Mouse (Mus musculus) urinary bladder, postnatal 25 days (tissue): Measurements from ENCODE around the gene Tor1a.
"Not testable (repeated sequence)": the region's sequence is repeated elsewhere in the genome, so short reads cannot be mapped to it uniquely, and the experiment has no call there.

Experiments
- DNase-seq: peaks from one replicate; pipeline ENCODE4 v3.0.0; 2022; ENCODE audit warnings: low spot score

Tor1a gene

DNA sequence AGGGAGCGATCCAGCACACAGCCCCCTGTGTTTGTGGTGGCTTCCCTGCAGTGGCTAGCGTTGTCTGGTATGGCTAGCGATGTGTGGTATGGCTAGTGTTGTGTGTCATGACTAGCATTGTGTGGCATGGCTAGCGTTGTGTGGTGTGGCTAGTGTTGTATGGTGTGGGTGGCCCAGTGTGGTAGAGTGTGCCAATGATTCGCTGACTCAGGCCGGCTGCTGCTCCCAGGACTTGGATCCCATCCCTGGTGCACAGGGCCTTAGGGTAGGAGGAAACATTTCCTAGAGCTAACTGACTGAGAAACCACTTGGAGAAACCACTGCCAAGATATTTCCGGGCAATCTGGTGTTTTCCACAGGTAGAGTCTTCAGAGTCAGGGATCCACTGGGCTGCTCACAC, 50.1 kb downstream of the Tor1a start:
- DNase-seq, result no peak

GRCm38 (mm10) chr2:30915933-30916332, 51.8 kb downstream of the Tor1a start:
- DNase-seq, result not testable (repeated sequence)

DNA sequence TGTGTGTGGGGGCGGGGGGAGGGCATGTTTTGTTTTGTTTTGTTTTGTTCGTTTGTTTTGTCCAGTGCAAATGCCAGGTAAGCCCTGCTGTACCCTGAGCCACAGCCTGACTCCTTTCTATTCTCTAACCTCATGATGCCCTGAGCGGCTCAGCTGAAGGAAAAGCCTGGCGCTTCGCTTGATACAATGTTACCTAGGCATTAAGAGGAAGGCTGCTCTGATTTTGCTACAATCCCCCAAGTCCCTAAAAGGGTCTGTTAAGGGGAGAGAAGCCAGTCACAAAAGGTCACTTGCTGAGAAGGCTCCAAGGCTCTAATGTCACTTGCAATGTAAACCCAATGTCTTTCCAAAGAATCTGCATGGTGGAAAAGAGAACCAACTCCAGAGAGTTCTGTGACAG, 52.4 kb downstream of the Tor1a start:
- no peak for DNase-seq

- no peak for DNase-seq
Measured at GRCm38 (mm10) chr2:30914836-30915235, 52.9 kb downstream of the Tor1a start.

DNA sequence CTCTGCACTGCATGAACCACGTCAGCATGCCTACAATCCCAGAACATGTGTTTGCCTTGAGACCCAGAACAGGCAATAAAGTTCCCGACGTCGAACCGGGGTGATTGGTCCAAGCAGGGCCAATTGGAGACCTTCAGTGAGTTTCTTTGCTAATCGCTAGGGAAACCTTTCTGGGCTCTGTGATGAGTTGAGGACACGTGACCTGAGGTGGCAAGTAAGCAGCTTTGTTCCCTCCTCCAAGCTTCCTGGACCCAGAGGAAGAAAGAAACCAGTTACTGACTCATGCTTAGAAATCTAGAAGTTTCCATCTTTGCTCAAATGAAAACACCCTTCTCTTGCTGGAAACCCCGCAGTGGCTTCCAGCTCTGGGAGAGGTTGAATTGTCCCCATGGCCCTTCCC, 54.7 kb downstream of the Tor1a start:
- DNase-seq, result no peak

DNA sequence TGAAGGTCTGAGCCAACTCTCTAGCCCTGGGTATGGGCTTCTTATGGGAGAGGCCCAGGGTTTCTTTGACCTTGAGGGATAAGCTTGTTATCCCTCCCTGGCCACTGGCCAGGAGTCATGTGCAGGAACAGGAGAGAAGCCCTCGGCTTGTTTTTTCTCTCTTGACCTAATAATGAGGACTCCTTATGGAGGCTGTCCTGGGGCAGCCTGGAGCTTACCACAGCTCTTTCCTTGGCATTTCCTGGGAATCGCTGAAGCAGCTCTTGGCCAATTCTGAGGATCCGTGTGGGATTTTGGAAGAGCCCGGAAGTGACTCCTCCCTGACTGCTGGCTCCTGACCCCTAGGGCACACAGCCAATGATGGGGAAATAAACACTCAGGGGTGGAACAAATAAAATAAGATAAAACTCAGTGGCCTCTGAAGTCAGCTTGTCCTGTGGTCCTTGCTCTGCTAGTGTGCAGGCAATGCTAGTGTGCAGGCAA, 55.4 kb downstream of the Tor1a start:
- DNase-seq, result peak; percentile 63
